Mouse (Mus musculus) liver, adult 2 months (tissue): ENCODE results near the gene Mtg2.

Source experiments
- CTCF ChIP-seq: fragments of 200-500 bp; IDR thresholded peaks from 2 replicates; pipeline ENCODE4 v1.5.1; 2011; ENCODE audit warnings: low read depth, low read length, control low read depth
- POLR2A ChIP-seq: fragments of 200-500 bp; IDR thresholded peaks from 2 replicates; pipeline ENCODE4 v1.6.1; 2011; ENCODE audit warnings: low read length, control low read depth; ENCODE audit not compliant: insufficient read depth; ENCODE audit errors: extremely low read depth

DNA sequence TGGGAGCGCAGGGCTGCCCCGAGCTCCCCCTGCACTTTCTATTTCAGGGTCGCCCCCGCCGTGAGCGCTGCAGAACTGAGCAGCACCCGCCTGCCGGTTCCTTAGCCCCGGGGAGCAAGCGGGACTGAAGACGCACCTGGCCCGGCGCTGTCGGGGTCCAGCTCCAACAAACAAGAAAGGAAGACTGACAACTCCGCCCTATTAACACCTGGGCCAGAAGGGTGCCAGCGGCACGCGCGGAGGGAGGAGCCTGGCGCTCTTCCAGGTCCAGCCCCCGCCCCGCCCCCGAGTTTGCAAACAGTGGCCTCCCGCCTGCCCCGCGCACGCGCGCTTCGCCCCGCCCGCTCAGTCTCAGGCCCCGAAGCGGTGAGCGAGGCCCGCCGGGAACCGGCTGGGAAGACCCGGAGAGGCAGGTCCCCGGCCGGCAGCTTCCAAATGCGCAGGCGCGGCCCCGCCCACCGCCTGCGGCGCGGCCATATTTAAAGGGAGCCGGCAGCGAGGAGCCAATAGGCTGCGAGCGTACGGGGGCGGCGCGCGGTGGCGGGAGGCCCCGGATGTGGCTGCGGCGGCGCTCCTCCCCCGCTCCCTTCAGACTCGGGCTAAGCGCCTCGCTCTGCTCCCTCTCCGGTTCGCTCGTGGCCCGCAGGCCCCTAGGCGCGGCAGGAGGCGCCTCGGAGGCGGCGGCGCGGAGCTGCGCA is 45.8 kb upstream of the Mtg2 start, which contains the start of gene Lsm14b:
- TF ChIP-seq CTCF (no peak), POLR2A (peak; percentile 73; the same call in 1 of the 2 replicates)
